ENCODE assay signal across 9 mouse cellular contexts in the genomic region with DNA sequence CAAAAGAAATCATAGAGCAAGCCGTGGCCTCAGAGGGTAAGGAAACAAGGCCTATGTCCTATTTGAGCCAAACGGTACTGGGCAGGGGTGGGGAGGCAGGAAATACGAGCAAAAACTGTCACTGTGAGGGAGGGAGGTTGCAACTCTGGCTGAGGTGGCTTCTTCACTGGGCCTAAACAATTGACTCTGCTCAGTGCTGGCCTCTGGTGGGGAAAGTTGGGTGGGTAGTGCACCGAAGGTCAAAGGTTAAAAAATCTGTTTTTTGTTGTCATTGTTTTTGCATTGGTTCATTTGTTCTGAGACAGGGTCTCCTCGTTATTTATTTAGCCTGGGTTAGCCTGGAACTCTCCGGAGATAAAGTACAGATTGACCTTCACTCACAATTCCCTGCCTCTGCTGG. TPM values are rescaled to one million over a fixed set of nuclear protein-coding genes. Genes with fewer than 3 reads are reported as not detected.
DNase-seq lines count a peak whose midpoint lies in the region; TF ChIP-seq lines count a peak whose summit lies in the region.
"Had no signal": no experiment of that assay in that cellular context is flagged by ENCODE, and none has a peak within 500 bp of the region (broad histone marks: within the 10 kb centered on the region; RNA-seq: fewer than 3 reads in every experiment).

No protein-coding gene starts in this region.

- H3K27me3 ChIP-seq in liver, adult 2 months (ENCODE audit: control insufficient read depth, insufficient read depth, low read length) = no peaks in the 10 kb centered on the region
- no peaks in the 10 kb centered on the region for H3K27me3 ChIP-seq in E14TG2a.4 (ENCODE audit: insufficient read depth, low read length)
- H3K27me3 ChIP-seq: hindbrain, embryonic 13.5 days had no signal

- no peak overlapping the region for H3K4me3 ChIP-seq in liver, adult 2 months (ENCODE audit: insufficient read depth, low read depth, low read length)
- H3K4me3 ChIP-seq in E14TG2a.4 (replicated peaks; ENCODE audit: low read length) = no peak overlapping the region
- H3K4me3 ChIP-seq: hindbrain, embryonic 13.5 days had no signal

- H3K9ac ChIP-seq in liver, adult 2 months (ENCODE audit: low read depth, low read length) = no peak overlapping the region
- H3K9ac ChIP-seq: hindbrain, embryonic 13.5 days had no signal

- no peak overlapping the region for H3K27ac ChIP-seq in liver, adult 2 months (replicated peaks; ENCODE audit: insufficient read depth, low read depth, low read length)
- H3K27ac ChIP-seq: hindbrain, embryonic 13.5 days had no signal

- H3K4me1 ChIP-seq in liver, adult 2 months (ENCODE audit: control insufficient read depth, insufficient read depth, low read length) = no peaks in the 10 kb centered on the region
- no peaks in the 10 kb centered on the region for H3K4me1 ChIP-seq in E14TG2a.4 (replicated peaks; ENCODE audit: low read depth, low read length)
- H3K4me1 ChIP-seq: hindbrain, embryonic 13.5 days had no signal

- no peaks in the 10 kb centered on the region for H3K9me3 ChIP-seq in E14TG2a.4 (ENCODE audit: low read length)
- H3K9me3 ChIP-seq: hindbrain, embryonic 13.5 days had no signal

- 62% methylated on average over 6 of the region's 6 CpGs for WGBS in liver, adult 2 months

- no peaks in the 10 kb centered on the region for H3K36me3 ChIP-seq in liver, adult 2 months (ENCODE audit: control insufficient read depth, insufficient read depth, low read length)
- H3K36me3 ChIP-seq in E14TG2a.4 (ENCODE audit: insufficient read depth, low read length) = no peaks in the 10 kb centered on the region
- H3K36me3 ChIP-seq: hindbrain, embryonic 13.5 days had no signal

- TF ChIP-seq CTCF in liver, adult 2 months (IDR thresholded peaks at IDR 0.05; ENCODE audit: low read depth, low read length) = peak; percentile 29; the same call in 1 of the 2 replicates
- peak; percentile 42 for TF ChIP-seq CTCF in E14TG2a.4 (conservative IDR thresholded peaks at IDR 0.05; ENCODE audit: low read length)

- no peak for TF ChIP-seq POLR2A in liver, adult 2 months (IDR thresholded peaks at IDR 0.05; ENCODE audit: extremely low read depth, insufficient read depth, low read length)

- no peak for DNase-seq in liver, adult 2 months (ENCODE audit: extremely low read depth, low read depth, low spot score)
- no peak for DNase-seq in liver
- DNase-seq in adipocyte (ENCODE audit: low spot score) = peak; percentile 2
- DNase-seq in testis, postnatal 10 days (ENCODE audit: low spot score) = peak; percentile 52
- DNase-seq in left cerebral cortex, adult 8-10 months (ENCODE audit: low spot score in 2 of 2) = no peak
- no peak for DNase-seq in neural tube, embryonic 10.5 days (ENCODE audit: extremely low spot score, low spot score)
- DNase-seq: gastrocnemius, postnatal 10 days had no signal

- H3K79me2 ChIP-seq in liver, adult 2 months (ENCODE audit: control insufficient read depth, insufficient read depth, low read length) = no peaks in the 10 kb centered on the region

RNA-seq across cellular contexts. Expression of gene Gm6268, which starts 1.2 kb away (rescaled TPM):
- not detected in 2 replicates for total RNA-seq in liver, adult 2 months (2014; rRNA removed)
- not detected in 2 replicates for polyA plus RNA-seq in liver, adult 2 months (2012; rRNA removed)
- total RNA-seq in left cerebral cortex, adult 8-10 months (2022) = not detected
- total RNA-seq: gastrocnemius, postnatal 10 days had no signal
- polyA plus RNA-seq: hindbrain, embryonic 13.5 days had no signal

Comparison
In these comparisons a context has a peak if more than half of its experiments do, and no peak if none do; other contexts are left out.
1. DNase-seq: peak in adipocyte (single experiment) and testis, postnatal 10 days (single experiment); none in liver, adult 2 months (single experiment), liver (single experiment), left cerebral cortex, adult 8-10 months (0 of 2) and neural tube, embryonic 10.5 days (single experiment).